Mouse (Mus musculus): Measurements from ENCODE around the gene Ppp2r2d.

Gene Ppp2r2d

GRCm38 (mm10) chr7:138923756-138924425 is 78.0 kb downstream of the Ppp2r2d start:
- DNase-seq (ENCODE audit: low spot score in 2 of 2): no peak

- DNase-seq (ENCODE audit: low spot score in 2 of 2): no peak
Measured at GRCm38 (mm10) chr7:138928456-138928855, 82.6 kb downstream of the Ppp2r2d start.

All from thymus, postnatal 10 days (tissue).